Mouse (Mus musculus): Measurements from ENCODE around the gene Parp2. TPM values are rescaled to one million over a fixed set of nuclear protein-coding genes. Genes with fewer than 3 reads are reported as not detected.

Gene Parp2
- polyA plus RNA-seq (2014; fragmentation: Illumina TruSeq; extraction: RNeasy Lipid Tissue Mini Kit (QIAGEN cat#74804); ENCODE audit: insufficient read depth, low read depth, low replicate concordance): 18.8 TPM

GRCm38 (mm10) chr14:50807487-50808072, at the start of gene Parp2, which contains the start of gene Ccnb1ip1:
Gene Parp2, plus strand, starts transcription at chr14:50807841.
Gene Ccnb1ip1, minus strand, starts transcription at chr14:50807732.

GRCm38 (mm10) chr14:50785251-50785637, 22.4 kb upstream of the Parp2 start, which contains the start of gene Ttc5:
Gene Ttc5, minus strand, starts transcription at chr14:50785519.

GRCm38 (mm10) chr14:50869889-50870804, 62.5 kb downstream of the Parp2 start, which contains the start of gene Tep1:
Gene Tep1, minus strand, starts transcription at chr14:50870560.

Other genes with a start within 250 kb of the Parp2 start
- not detected for gene Olfr744, start 193.0 kb upstream of the Parp2 start, polyA plus RNA-seq (2014; fragmentation: Illumina TruSeq; extraction: RNeasy Lipid Tissue Mini Kit (QIAGEN cat#74804); ENCODE audit: insufficient read depth, low read depth, low replicate concordance)
- not detected for gene Olfr745, start 168.5 kb upstream of the Parp2 start, polyA plus RNA-seq (2014; fragmentation: Illumina TruSeq; extraction: RNeasy Lipid Tissue Mini Kit (QIAGEN cat#74804); ENCODE audit: insufficient read depth, low read depth, low replicate concordance)
- not detected for gene Olfr746, start 160.8 kb upstream of the Parp2 start, polyA plus RNA-seq (2014; fragmentation: Illumina TruSeq; extraction: RNeasy Lipid Tissue Mini Kit (QIAGEN cat#74804); ENCODE audit: insufficient read depth, low read depth, low replicate concordance)
- not detected for gene Olfr747, start 114.6 kb upstream of the Parp2 start, polyA plus RNA-seq (2014; fragmentation: Illumina TruSeq; extraction: RNeasy Lipid Tissue Mini Kit (QIAGEN cat#74804); ENCODE audit: insufficient read depth, low read depth, low replicate concordance)
- not detected for gene Olfr748, start 100.5 kb upstream of the Parp2 start, polyA plus RNA-seq (2014; fragmentation: Illumina TruSeq; extraction: RNeasy Lipid Tissue Mini Kit (QIAGEN cat#74804); ENCODE audit: insufficient read depth, low read depth, low replicate concordance)
- not detected for gene Olfr749, start 62.7 kb upstream of the Parp2 start, polyA plus RNA-seq (2014; fragmentation: Illumina TruSeq; extraction: RNeasy Lipid Tissue Mini Kit (QIAGEN cat#74804); ENCODE audit: insufficient read depth, low read depth, low replicate concordance)
- gene Ttc5, start 22.3 kb upstream of the Parp2 start, polyA plus RNA-seq (2014; fragmentation: Illumina TruSeq; extraction: RNeasy Lipid Tissue Mini Kit (QIAGEN cat#74804); ENCODE audit: insufficient read depth, low read depth, low replicate concordance): 27.1 TPM
- gene Ccnb1ip1, start 109 bp upstream of the Parp2 start, polyA plus RNA-seq (2014; fragmentation: Illumina TruSeq; extraction: RNeasy Lipid Tissue Mini Kit (QIAGEN cat#74804); ENCODE audit: insufficient read depth, low read depth, low replicate concordance): not detected
- gene Tep1, start 62.7 kb downstream of the Parp2 start, polyA plus RNA-seq (2014; fragmentation: Illumina TruSeq; extraction: RNeasy Lipid Tissue Mini Kit (QIAGEN cat#74804); ENCODE audit: insufficient read depth, low read depth, low replicate concordance): 24.0 TPM
- 0.58 TPM for gene Klhl33, start 89.7 kb downstream of the Parp2 start, polyA plus RNA-seq (2014; fragmentation: Illumina TruSeq; extraction: RNeasy Lipid Tissue Mini Kit (QIAGEN cat#74804); ENCODE audit: insufficient read depth, low read depth, low replicate concordance)
- 62.6 TPM for gene Osgep, start 117.1 kb downstream of the Parp2 start, polyA plus RNA-seq (2014; fragmentation: Illumina TruSeq; extraction: RNeasy Lipid Tissue Mini Kit (QIAGEN cat#74804); ENCODE audit: insufficient read depth, low read depth, low replicate concordance)
- gene Apex1, start 117.1 kb downstream of the Parp2 start, polyA plus RNA-seq (2014; fragmentation: Illumina TruSeq; extraction: RNeasy Lipid Tissue Mini Kit (QIAGEN cat#74804); ENCODE audit: insufficient read depth, low read depth, low replicate concordance): 29.3 TPM
- gene Pip4p1, start 123.0 kb downstream of the Parp2 start, polyA plus RNA-seq (2014; fragmentation: Illumina TruSeq; extraction: RNeasy Lipid Tissue Mini Kit (QIAGEN cat#74804); ENCODE audit: insufficient read depth, low read depth, low replicate concordance): 40.5 TPM
- 75.4 TPM for gene Pnp, start 123.2 kb downstream of the Parp2 start, polyA plus RNA-seq (2014; fragmentation: Illumina TruSeq; extraction: RNeasy Lipid Tissue Mini Kit (QIAGEN cat#74804); ENCODE audit: insufficient read depth, low read depth, low replicate concordance)
- gene Gm49342, start 136.7 kb downstream of the Parp2 start, polyA plus RNA-seq (2014; fragmentation: Illumina TruSeq; extraction: RNeasy Lipid Tissue Mini Kit (QIAGEN cat#74804); ENCODE audit: insufficient read depth, low read depth, low replicate concordance): 28.1 TPM
- 1.7 TPM for gene Pnp2, start 148.2 kb downstream of the Parp2 start, polyA plus RNA-seq (2014; fragmentation: Illumina TruSeq; extraction: RNeasy Lipid Tissue Mini Kit (QIAGEN cat#74804); ENCODE audit: insufficient read depth, low read depth, low replicate concordance)
- not detected for gene Rnase10, start 199.9 kb downstream of the Parp2 start, polyA plus RNA-seq (2014; fragmentation: Illumina TruSeq; extraction: RNeasy Lipid Tissue Mini Kit (QIAGEN cat#74804); ENCODE audit: insufficient read depth, low read depth, low replicate concordance)
- gene Rnase9, start 234.0 kb downstream of the Parp2 start, polyA plus RNA-seq (2014; fragmentation: Illumina TruSeq; extraction: RNeasy Lipid Tissue Mini Kit (QIAGEN cat#74804); ENCODE audit: insufficient read depth, low read depth, low replicate concordance): not detected
- not detected for gene Rnase11, start 242.3 kb downstream of the Parp2 start, polyA plus RNA-seq (2014; fragmentation: Illumina TruSeq; extraction: RNeasy Lipid Tissue Mini Kit (QIAGEN cat#74804); ENCODE audit: insufficient read depth, low read depth, low replicate concordance)
- not detected for gene Rnase12, start 249.8 kb downstream of the Parp2 start, polyA plus RNA-seq (2014; fragmentation: Illumina TruSeq; extraction: RNeasy Lipid Tissue Mini Kit (QIAGEN cat#74804); ENCODE audit: insufficient read depth, low read depth, low replicate concordance)

Measured in lung, adult 10 weeks (tissue).